Mouse (Mus musculus) Patski (cell line): ENCODE results near the gene Tas2r108. TPM values are rescaled to one million over a fixed set of nuclear protein-coding genes. Genes with fewer than 3 reads are reported as not detected.

Source experiments
- ATAC-seq: fragments of 100-300 bp; one replicate; pipeline ENCODE4 v1.8.0; 2021
- CTCF ChIA-PET: fragments of 350-600 bp; sonication (Branson Sonifier 250); formaldehyde crosslinking; loops from one replicate; lab custom pipeline; 2022; ENCODE audit warnings: inconsistent platforms; lab: Charles Lee
- POLR2A ChIA-PET: fragments of 350-600 bp; sonication (Branson Sonifier 250); formaldehyde crosslinking; loops from one replicate; lab custom pipeline; 2022; ENCODE audit warnings: antibody characterized with exemption, inconsistent platforms; lab: Charles Lee
- DNase-seq: peaks from one replicate; pipeline ENCODE4 v3.0.0-alpha.2; 2011; ENCODE audit warnings: low read depth, low spot score
- H3K27me3 ChIP-seq: fragments of 371-371 bp; one replicate; pipeline ENCODE4 v1.5.1; 2021
- CTCF ChIP-seq: fragments of 100-300 bp; IDR thresholded peaks from one replicate; pipeline ENCODE4 v1.5.1; 2021
- in situ Hi-C: fragments of 300-500 bp; cut with MboI; formaldehyde crosslinking; loops from 3 replicates; pipeline ENCODE4 v1.11.1; 2018; ENCODE audit warnings: low pct_unique_long_range_greater_than_20kb, mixed read lengths
- polyA plus RNA-seq: library from polyadenylated mRNA; unstranded; gene quantifications from one replicate; pipeline ENCODE4 v1.2.3, GENCODE M21; 2021

The Tas2r108 gene
- 0.17 TPM for polyA plus RNA-seq

- H3K27me3 ChIP-seq: no peaks in the 10 kb centered on the region
- ChIA-PET POLR2A (no interaction called here), CTCF (interaction anchor here (1.6 kb wide), 1 partner anchor 10 kb away, joined by 3 read pairs; no protein-coding TSS in a partner anchor)
- no peak for TF ChIP-seq CTCF
- ATAC-seq (no peak), DNase-seq (no peak)
- in situ Hi-C loops: no loop called here
Measured at GRCm38 (mm10) chr6:40493229-40493628, at the start of gene Tas2r108. Tas2r108 (plus strand) TSS chr6:40493529.

GRCm38 (mm10) chr6:40448626-40449025 is 44.7 kb upstream of the Tas2r108 start:
- peaks cover 51% of the 10 kb centered on the region for H3K27me3 ChIP-seq
- POLR2A ChIA-PET: no interaction called here
- CTCF ChIA-PET: interaction anchor here (0.9 kb wide), 1 partner anchor 8 kb away, joined by 3 read pairs; no protein-coding TSS in a partner anchor
- DNase-seq (no peak), ATAC-seq (no peak)
- no peak for TF ChIP-seq CTCF
- in situ Hi-C loops: no loop called here

GRCm38 (mm10) chr6:40454436-40455041 is 38.8 kb upstream of the Tas2r108 start:
- TF ChIP-seq CTCF: peak; percentile 58
- CTCF ChIA-PET: interaction anchor here (1.2 to 3.5 kb wide), 3 partner anchors 10 to 27 kb away, joined by 3 to 22 read pairs (median 5); no protein-coding TSS in a partner anchor
- in situ Hi-C loops: no loop called here
- POLR2A ChIA-PET: no interaction called here
- H3K27me3 ChIP-seq: peaks cover 59% of the 10 kb centered on the region
- no peak for ATAC-seq
- no peak for DNase-seq

- ChIA-PET POLR2A (no interaction called here), CTCF (interaction anchor here (1.0 to 3.5 kb wide), 2 partner anchors 10 to 42 kb away, joined by 3 to 22 read pairs; no protein-coding TSS in a partner anchor)
- in situ Hi-C loops: loop anchor here (10.0 kb wide), 1 partner anchor 141 kb away; the partner anchor contains the start of gene Agk
- DNase-seq (no peak), ATAC-seq (no peak)
- H3K27me3 ChIP-seq: peaks cover 43% of the 10 kb centered on the region
- TF ChIP-seq CTCF: peak; percentile 53
Measured at GRCm38 (mm10) chr6:40465710-40466109, 27.6 kb upstream of the Tas2r108 start.

GRCm38 (mm10) chr6:40470916-40471719 is 22.2 kb upstream of the Tas2r108 start, which contains the start of gene Ssbp1:
Ssbp1 (plus strand) TSS chr6:40471352.
- ATAC-seq: peak; percentile 99
- peaks cover 3% of the 10 kb centered on the region for H3K27me3 ChIP-seq
- in situ Hi-C loops: no loop called here
- ChIA-PET CTCF (no interaction called here), POLR2A (no interaction called here)
- DNase-seq: peak; percentile 60
- TF ChIP-seq CTCF: peak; percentile 31

GRCm38 (mm10) chr6:40471720-40472010 is 21.7 kb upstream of the Tas2r108 start:
- in situ Hi-C loops: no loop called here
- DNase-seq: no peak

GRCm38 (mm10) chr6:40476132-40476531 is 17.2 kb upstream of the Tas2r108 start:
- no peak for DNase-seq
- POLR2A ChIA-PET: no interaction called here
- CTCF ChIA-PET: interaction anchor here (1.4 kb wide), 1 partner anchor 52 kb away, joined by 4 read pairs; no protein-coding TSS in a partner anchor
- TF ChIP-seq CTCF: no peak
- in situ Hi-C loops: no loop called here
- ATAC-seq: no peak
- no peaks in the 10 kb centered on the region for H3K27me3 ChIP-seq

More at GRCm38 (mm10) chr6:40471720-40472010, 21.7 kb upstream of the Tas2r108 start:
- ChIA-PET CTCF (no interaction called here), POLR2A (no interaction called here)
- no peak for TF ChIP-seq CTCF
- H3K27me3 ChIP-seq: no peaks in the 10 kb centered on the region
- no peak for ATAC-seq

GRCm38 (mm10) chr6:40479705-40480104 is 13.6 kb upstream of the Tas2r108 start:
- in situ Hi-C loops: loop anchor here (5.0 kb wide), 1 partner anchor 208 kb away; no protein-coding TSS in a partner anchor
- no peaks in the 10 kb centered on the region for H3K27me3 ChIP-seq
- ChIA-PET POLR2A (no interaction called here), CTCF (no interaction called here)
- ATAC-seq (no peak), DNase-seq (no peak)
- peak; percentile 22 for TF ChIP-seq CTCF

GRCm38 (mm10) chr6:40482318-40482717 is 11.0 kb upstream of the Tas2r108 start:
- in situ Hi-C loops: loop anchor here (5.0 kb wide), 1 partner anchor 205 kb away; no protein-coding TSS in a partner anchor
- ATAC-seq (no peak), DNase-seq (no peak)
- ChIA-PET POLR2A (no interaction called here), CTCF (no interaction called here)
- no peaks in the 10 kb centered on the region for H3K27me3 ChIP-seq
- no peak for TF ChIP-seq CTCF

GRCm38 (mm10) chr6:40490933-40491332 is 2.4 kb upstream of the Tas2r108 start, which contains the start of gene Tas2r137:
Tas2r137 (plus strand) TSS chr6:40491233.
- no peaks in the 10 kb centered on the region for H3K27me3 ChIP-seq
- POLR2A ChIA-PET: no interaction called here
- no peak for ATAC-seq
- in situ Hi-C loops: no loop called here
- CTCF ChIA-PET: no interaction called here
- TF ChIP-seq CTCF: no peak
- DNase-seq: no peak
